Mouse (Mus musculus): ENCODE measurements around the gene Gm28845.

DNA sequence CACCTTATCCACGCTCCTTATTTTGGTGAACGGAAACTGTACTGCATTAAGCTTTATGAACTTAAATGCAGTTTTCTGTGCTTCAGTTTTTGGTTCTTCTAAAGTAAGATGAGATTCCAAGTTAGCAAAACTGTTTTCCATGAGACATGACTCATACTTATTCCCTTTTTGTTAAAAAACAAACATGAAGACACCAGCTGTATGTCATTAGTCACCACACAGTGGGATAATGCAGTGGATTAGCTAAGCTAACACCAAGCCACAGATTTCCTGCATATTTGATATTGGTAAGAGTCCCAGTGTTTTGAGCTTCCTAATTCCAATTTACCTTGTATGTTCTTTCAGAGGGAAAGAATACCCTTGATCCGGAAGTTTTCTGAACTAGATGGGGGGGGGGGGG is 27.8 kb downstream of the Gm28845 start:
- TF ChIP-seq SIN3A (IDR thresholded peaks at IDR 0.05; ENCODE audit: low read length) (no peak), ZC3H11A (IDR thresholded peaks at IDR 0.05; ENCODE audit: low read depth, low read length) (no peak), GABPA (IDR thresholded peaks at IDR 0.05; ENCODE audit: low read depth, low read length) (no peak), CTCF (IDR thresholded peaks at IDR 0.05 in 2 of 3, conservative IDR thresholded peaks at IDR 0.05 in 1 of 3; ENCODE audit: control insufficient read depth in 1 of 3, insufficient read depth in 1 of 3, low read depth in 2 of 3, low read length in 3 of 3, poor library complexity in 1 of 3, severe bottlenecking in 1 of 3) (no peak), USF1 (IDR thresholded peaks at IDR 0.05; ENCODE audit: low read depth, low read length) (no peak), BHLHE40 (IDR thresholded peaks at IDR 0.05; ENCODE audit: borderline replicate concordance, low read depth, low read length) (no peak), POLR2A (IDR thresholded peaks at IDR 0.05; ENCODE audit: control insufficient read depth in 1 of 2, insufficient read depth in 1 of 2, low read depth in 1 of 2, low read length in 2 of 2, poor library complexity in 1 of 2) (no peak), EP300 (IDR thresholded peaks at IDR 0.05; ENCODE audit: low read depth in 1 of 2, low read length in 2 of 2) (no peak), TAL1 (IDR thresholded peaks at IDR 0.05; ENCODE audit: low read length) (no peak), TCF12 (IDR thresholded peaks at IDR 0.05; ENCODE audit: low read depth, low read length) (no peak), KAT2A (conservative IDR thresholded peaks at IDR 0.05; ENCODE audit: low read depth, low read length) (no peak), NRF1 (IDR thresholded peaks at IDR 0.05; ENCODE audit: insufficient read depth, low read depth, low read length, poor library complexity, severe bottlenecking) (no peak)

Data from MEL (cell line).